Mouse (Mus musculus) ES-Bruce4 (cell line): Measurements from ENCODE around the gene Scgb1c1. TPM values are rescaled to one million over a fixed set of nuclear protein-coding genes. Genes with fewer than 3 reads are reported as not detected.

Experiments
- H3K27ac ChIP-seq: 2 replicates; pipeline ENCODE4 v1.5.1; 2012; ENCODE audit warnings: low read length, inconsistent platforms; ENCODE audit not compliant: insufficient read depth
- H3K27me3 ChIP-seq: 2 replicates; pipeline ENCODE4 v1.6.1; 2012; ENCODE audit warnings: mild to moderate bottlenecking, low read length, inconsistent platforms; ENCODE audit not compliant: control insufficient read depth, poor library complexity, insufficient read depth, severe bottlenecking
- H3K36me3 ChIP-seq: 2 replicates; pipeline ENCODE4 v1.6.1; 2012; ENCODE audit warnings: inconsistent platforms, mild to moderate bottlenecking, low read length, moderate library complexity; ENCODE audit not compliant: control insufficient read depth, poor library complexity, insufficient read depth, severe bottlenecking
- H3K4me1 ChIP-seq: one replicate; pipeline ENCODE4 v1.8.1; 2011; ENCODE audit warnings: low read length; ENCODE audit not compliant: control insufficient read depth, insufficient read depth
- H3K4me3 ChIP-seq: 2 replicates; pipeline ENCODE4 v1.5.1; 2011; ENCODE audit warnings: low read depth, mild to moderate bottlenecking, low read length
- H3K9ac ChIP-seq: 2 replicates; pipeline ENCODE4 v1.6.1; 2012; ENCODE audit warnings: low read depth, mild to moderate bottlenecking, inconsistent platforms; ENCODE audit not compliant: poor library complexity, severe bottlenecking
- H3K9me3 ChIP-seq: replicated peaks from 2 replicates; pipeline ENCODE4 v1.6.1; 2012; ENCODE audit warnings: mild to moderate bottlenecking, low read length, inconsistent platforms; ENCODE audit not compliant: control insufficient read depth, poor library complexity, insufficient read depth, severe bottlenecking
- CTCF ChIP-seq: IDR thresholded peaks from one replicate; pipeline ENCODE4 v1.8.1; 2011; ENCODE audit warnings: low read depth, low read length
- EP300 ChIP-seq: IDR thresholded peaks from 2 replicates; pipeline ENCODE4 v1.6.1; 2011; ENCODE audit warnings: low read depth, low read length; ENCODE audit not compliant: insufficient read depth
- POLR2A ChIP-seq: IDR thresholded peaks from one replicate; pipeline ENCODE4 v1.8.1; 2011; ENCODE audit warnings: low read length; ENCODE audit not compliant: insufficient read depth
- polyA plus RNA-seq: library from polyadenylated mRNA; stranded (reverse); fragments of >200 nt; gene quantifications from 2 replicates; pipeline ENCODE4 v1.2.4, GENCODE M21; 2011; ENCODE audit warnings: low read depth; ENCODE audit not compliant: missing spikeins, insufficient read depth, insufficient read length

Scgb1c1 gene
- polyA plus RNA-seq, 1 experiment, result not detected

DNA sequence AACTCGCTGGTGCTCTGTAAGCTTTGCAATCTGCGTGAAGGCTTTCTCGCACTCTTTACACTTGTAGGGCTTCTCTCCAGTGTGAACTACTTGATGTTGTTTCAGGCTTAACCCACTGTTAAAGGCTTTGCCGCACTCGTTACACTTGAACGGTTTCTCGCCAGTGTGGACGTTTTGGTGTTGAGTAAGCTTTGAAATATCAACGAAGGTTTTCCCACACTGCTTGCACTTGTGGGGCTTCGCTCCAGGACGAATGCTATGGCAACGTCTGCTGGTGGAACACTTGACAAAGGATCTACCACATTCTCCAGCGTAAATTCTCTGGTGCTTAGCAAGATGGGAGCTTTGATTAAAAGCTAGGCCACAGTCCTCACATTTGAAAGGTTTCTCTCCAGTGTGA lies 33.6 kb upstream of the Scgb1c1 start:
- H3K36me3 ChIP-seq, result peaks cover 26% of the 10 kb centered on the region
- no peak overlapping the region for H3K27ac ChIP-seq
- H3K9me3 ChIP-seq, result no peaks in the 10 kb centered on the region
- no peak for TF ChIP-seq CTCF
- no peak for TF ChIP-seq POLR2A
- no peak for TF ChIP-seq EP300
- H3K4me3 ChIP-seq, result no peak overlapping the region
- no peak overlapping the region for H3K9ac ChIP-seq
- H3K27me3 ChIP-seq, result no peaks in the 10 kb centered on the region
- no peaks in the 10 kb centered on the region for H3K4me1 ChIP-seq

- no peak overlapping the region for H3K4me3 ChIP-seq
- TF ChIP-seq CTCF (no peak), EP300 (no peak), POLR2A (no peak)
- H3K9me3 ChIP-seq, result no peaks in the 10 kb centered on the region
- H3K36me3 ChIP-seq, result peaks cover 31% of the 10 kb centered on the region
- no peak overlapping the region for H3K9ac ChIP-seq
- H3K4me1 ChIP-seq, result no peaks in the 10 kb centered on the region
- H3K27me3 ChIP-seq, result no peaks in the 10 kb centered on the region
- no peak overlapping the region for H3K27ac ChIP-seq
Observed at GRCm38 (mm10) chr7:140812850-140813249, 32.5 kb upstream of the Scgb1c1 start.

DNA sequence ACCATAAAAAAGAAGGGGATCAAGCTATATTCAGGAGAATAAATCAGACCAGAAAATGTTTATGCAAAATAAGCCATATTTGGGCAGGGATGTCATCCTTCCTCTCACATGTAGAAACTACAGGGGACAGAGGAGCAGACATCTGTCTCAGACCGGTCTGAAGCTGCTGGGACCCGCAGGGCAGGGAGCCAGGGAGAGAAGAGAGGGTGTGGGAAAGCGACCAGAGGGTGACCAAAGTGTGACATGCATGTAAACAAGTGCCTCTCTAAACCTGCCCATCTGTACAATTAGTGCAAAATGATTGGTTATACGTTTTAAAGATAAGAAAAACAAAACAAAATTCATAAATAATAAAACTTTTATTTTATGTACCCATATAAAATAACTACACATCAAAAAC lies 25.2 kb upstream of the Scgb1c1 start:
- no peaks in the 10 kb centered on the region for H3K27me3 ChIP-seq
- H3K27ac ChIP-seq, result no peak overlapping the region
- H3K9ac ChIP-seq, result no peak overlapping the region
- H3K9me3 ChIP-seq, result no peaks in the 10 kb centered on the region
- TF ChIP-seq CTCF, result no peak
- no peak for TF ChIP-seq EP300
- TF ChIP-seq POLR2A, result no peak
- no peak overlapping the region for H3K4me3 ChIP-seq
- H3K36me3 ChIP-seq, result peaks cover 10% of the 10 kb centered on the region
- H3K4me1 ChIP-seq, result peaks cover 1% of the 10 kb centered on the region

DNA sequence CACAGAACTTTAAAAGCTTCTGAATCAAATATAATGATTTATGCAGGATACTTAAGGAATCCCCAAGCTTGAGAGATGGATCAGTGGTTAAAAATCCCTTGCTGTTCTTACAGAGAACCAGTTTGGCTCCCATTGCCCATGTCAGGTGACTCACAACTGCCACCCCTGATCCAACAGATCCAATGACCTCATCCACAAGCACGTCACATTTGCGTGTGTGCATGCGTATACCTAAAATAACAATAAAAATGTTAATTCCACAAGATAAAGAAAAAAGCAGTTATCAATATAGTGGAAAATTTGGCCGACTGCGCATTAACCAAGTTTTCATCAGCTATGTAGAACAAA lies 24.1 kb upstream of the Scgb1c1 start:
- no peaks in the 10 kb centered on the region for H3K9me3 ChIP-seq
- H3K4me3 ChIP-seq, result peak overlapping the region; percentile 94
- peak overlapping the region; percentile 12; the same call in 1 of the 2 replicates for H3K27ac ChIP-seq
- H3K9ac ChIP-seq, result peak overlapping the region; percentile 59
- H3K27me3 ChIP-seq, result no peaks in the 10 kb centered on the region
- peaks cover 1% of the 10 kb centered on the region for H3K4me1 ChIP-seq
- TF ChIP-seq POLR2A (no peak), EP300 (no peak), CTCF (no peak)
- peaks cover 10% of the 10 kb centered on the region for H3K36me3 ChIP-seq

- peak within 1 kb of the TSS; percentile 94 for H3K4me3 ChIP-seq
- H3K36me3 ChIP-seq, result peaks cover 10% of the 10 kb centered on the region
- H3K9ac ChIP-seq, result peak within 1 kb of the TSS; percentile 59
- peak within 1 kb of the TSS; percentile 12; the same call in 1 of the 2 replicates for H3K27ac ChIP-seq
- H3K27me3 ChIP-seq, result no peaks in the 10 kb centered on the region
- peaks cover 1% of the 10 kb centered on the region for H3K4me1 ChIP-seq
- no peaks in the 10 kb centered on the region for H3K9me3 ChIP-seq
- peak; percentile 59 for TF ChIP-seq POLR2A
- TF ChIP-seq EP300, result 0 out of 2 replicates have a peak, but pooled peaks have one; percentile 15
- TF ChIP-seq CTCF, result no peak
Observed at GRCm38 (mm10) chr7:140821653-140822329, 23.6 kb upstream of the Scgb1c1 start, which contains the start of gene Zfp941. Zfp941 (minus strand) TSS chr7:140822178.

DNA sequence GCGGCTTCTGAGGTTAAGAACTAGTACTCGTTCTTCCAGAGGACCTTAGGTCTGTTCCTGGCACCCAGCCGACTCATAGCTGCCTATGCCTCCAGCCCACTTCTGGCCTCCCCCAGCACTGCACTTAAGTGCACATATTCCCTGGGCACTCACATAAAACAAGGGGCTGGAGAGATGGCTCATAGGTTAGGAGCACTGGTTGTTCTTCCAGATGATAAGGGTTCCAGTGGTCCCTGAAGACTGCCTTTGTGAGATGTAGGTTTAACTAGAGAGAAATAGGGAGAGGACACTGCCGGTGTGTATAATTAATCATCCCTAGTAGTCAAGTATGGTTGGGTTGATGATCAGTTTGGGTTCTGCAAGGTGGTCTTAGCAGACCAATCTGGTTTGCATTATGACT lies 22.6 kb upstream of the Scgb1c1 start:
- H3K9me3 ChIP-seq, result no peaks in the 10 kb centered on the region
- no peak for TF ChIP-seq CTCF
- TF ChIP-seq POLR2A, result no peak
- TF ChIP-seq EP300, result no peak
- H3K27me3 ChIP-seq, result no peaks in the 10 kb centered on the region
- H3K4me1 ChIP-seq, result peaks cover 1% of the 10 kb centered on the region
- H3K36me3 ChIP-seq, result peaks cover 5% of the 10 kb centered on the region
- no peak overlapping the region for H3K27ac ChIP-seq
- H3K9ac ChIP-seq, result no peak overlapping the region
- H3K4me3 ChIP-seq, result no peak overlapping the region
